Mouse (Mus musculus) lung, embryonic 14.5 days (tissue): ENCODE results near the gene Fam122a. TPM values are rescaled to one million over a fixed set of nuclear protein-coding genes. Genes with fewer than 3 reads are reported as not detected.

Source experiments
- ATAC-seq: fragments of 200-750 bp; cut with Nextera tagmentation; 2 replicates; pipeline ENCODE4 v1.8.0; 2017; ENCODE audit warnings: mild to moderate bottlenecking, moderate TSS enrichment, moderate library complexity; ENCODE audit not compliant: insufficient read depth
- DNase-seq: peaks from one replicate; pipeline ENCODE4 v3.0.0-alpha.2; 2015
- H3K27ac ChIP-seq: fragments of 300-500 bp; sonication (generic); 2 replicates; pipeline ENCODE4 v1.5.1; 2014; ENCODE audit warnings: low read depth, mild to moderate bottlenecking, moderate library complexity
- H3K27me3 ChIP-seq: fragments of 300-500 bp; sonication (generic); 2 replicates; pipeline ENCODE4 v1.6.1; 2014; ENCODE audit warnings: low read length, control low read depth; ENCODE audit not compliant: insufficient read depth
- H3K36me3 ChIP-seq: fragments of 300-500 bp; sonication (generic); 2 replicates; pipeline ENCODE4 v1.6.1; 2014; ENCODE audit warnings: control low read depth; ENCODE audit not compliant: insufficient read depth
- H3K4me1 ChIP-seq: fragments of 300-500 bp; sonication (generic); 2 replicates; pipeline ENCODE4 v1.6.1; 2014; ENCODE audit warnings: antibody characterized with exemption, control low read depth; ENCODE audit not compliant: insufficient read depth
- H3K4me2 ChIP-seq: fragments of 300-500 bp; sonication (generic); 2 replicates; pipeline ENCODE4 v1.6.1; 2014; ENCODE audit warnings: mild to moderate bottlenecking
- H3K4me3 ChIP-seq: fragments of 300-500 bp; sonication (generic); 2 replicates; pipeline ENCODE4 v1.5.1; 2014; ENCODE audit warnings: low read depth, low read length
- H3K9ac ChIP-seq: fragments of 300-500 bp; sonication (generic); 2 replicates; pipeline ENCODE4 v1.6.1; 2014
- H3K9me3 ChIP-seq: fragments of 300-500 bp; sonication (generic); 2 replicates; pipeline ENCODE4 v1.6.1; 2016; ENCODE audit warnings: low read depth, low read length, control low read depth
- CTCF ChIP-seq: IDR thresholded peaks from 2 replicates; pipeline ENCODE4 v1.5.1; 2016; ENCODE audit warnings: antibody characterized with exemption, low read depth
- WGBS: fragments of 180-500 bp; shearing (Covaris S2); extraction: QIAGEN DNeasy Blood & Tissue Kit; methylation state at CpG from one replicate; pipeline ENCODE4 v1.1.7; 2014; 5-methylcytosine and 5-hydroxymethylcytosine counted together
- polyA plus RNA-seq: library from polyadenylated mRNA; unstranded; fragments of >200 nt; fragmentation: Nextera tagmentation; extraction: Ambion mirVana; gene quantifications from 2 replicates; pipeline ENCODE4 v1.2.1, GENCODE M21; 2014

Gene Fam122a
- polyA plus RNA-seq, 1 experiment from 2014 or later, result 48.3 TPM

GRCm38 (mm10) chr19:24453379-24453778 lies 23.8 kb downstream of the Fam122a start:
- DNase-seq, result no peak
- Histone ChIP-seq H3K27me3 (no peaks in the 10 kb centered on the region), H3K4me3 (no peak overlapping the region), H3K4me2 (no peak overlapping the region), H3K9me3 (no peaks in the 10 kb centered on the region), H3K9ac (no peak overlapping the region), H3K36me3 (no peaks in the 10 kb centered on the region), H3K27ac (no peak overlapping the region), H3K4me1 (no peaks in the 10 kb centered on the region)
- ATAC-seq, result no peak
- WGBS, result 65% methylated on average over 13 of the region's 13 CpGs
- no peak for TF ChIP-seq CTCF

- Histone ChIP-seq H3K9me3 (no peaks in the 10 kb centered on the region), H3K36me3 (no peaks in the 10 kb centered on the region), H3K4me3 (no peak overlapping the region), H3K4me2 (no peak overlapping the region), H3K4me1 (no peaks in the 10 kb centered on the region), H3K27ac (0 out of 2 replicates have a peak overlapping the region, but pooled peaks have one; percentile 15), H3K9ac (no peak overlapping the region), H3K27me3 (no peaks in the 10 kb centered on the region)
- WGBS, result 20% methylated on average over 3 of the region's 3 CpGs
- DNase-seq (peak; percentile 7), ATAC-seq (0 out of 2 replicates have a peak, but pooled peaks have one; percentile 24)
- TF ChIP-seq CTCF, result no peak
Observed at GRCm38 (mm10) chr19:24452441-24452898, 24.7 kb downstream of the Fam122a start.

GRCm38 (mm10) chr19:24451626-24452025 lies 25.5 kb downstream of the Fam122a start:
- Histone ChIP-seq H3K4me1 (no peaks in the 10 kb centered on the region), H3K27ac (no peak overlapping the region), H3K36me3 (no peaks in the 10 kb centered on the region), H3K9ac (no peak overlapping the region), H3K4me3 (no peak overlapping the region), H3K4me2 (no peak overlapping the region), H3K27me3 (no peaks in the 10 kb centered on the region), H3K9me3 (no peaks in the 10 kb centered on the region)
- TF ChIP-seq CTCF, result no peak
- 78% methylated on average over 3 of the region's 3 CpGs for WGBS
- DNase-seq, result no peak
- no peak for ATAC-seq

DNA sequence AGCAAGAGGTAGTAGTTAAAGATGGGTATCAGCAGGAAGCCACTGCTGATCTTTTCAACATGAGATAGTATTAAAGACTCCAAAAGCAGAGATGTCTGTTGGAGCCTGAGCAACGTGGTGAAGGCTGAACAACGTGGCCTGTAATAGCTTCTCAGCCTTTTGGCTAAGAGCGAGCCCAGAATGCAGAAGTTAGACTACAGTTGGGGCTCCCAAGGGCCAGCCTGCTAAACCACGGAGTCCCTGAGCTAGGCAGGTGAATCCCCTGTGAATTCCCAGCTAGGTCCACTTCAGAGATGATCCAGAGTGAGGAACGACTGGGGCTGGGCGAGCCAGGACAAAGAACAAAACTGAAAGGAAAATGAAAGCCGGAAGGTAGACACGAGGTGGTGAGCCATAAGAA lies 26.4 kb downstream of the Fam122a start:
- Histone ChIP-seq H3K27me3 (no peaks in the 10 kb centered on the region), H3K4me1 (no peaks in the 10 kb centered on the region), H3K27ac (no peak overlapping the region), H3K9ac (no peak overlapping the region), H3K9me3 (no peaks in the 10 kb centered on the region), H3K4me3 (no peak overlapping the region), H3K36me3 (no peaks in the 10 kb centered on the region), H3K4me2 (no peak overlapping the region)
- 88% methylated on average over 8 of the region's 8 CpGs for WGBS
- DNase-seq (no peak), ATAC-seq (no peak)
- no peak for TF ChIP-seq CTCF

GRCm38 (mm10) chr19:24444322-24444721 lies 32.8 kb downstream of the Fam122a start:
- no peak for TF ChIP-seq CTCF
- H3K36me3 ChIP-seq, result no peaks in the 10 kb centered on the region
- ATAC-seq, result no peak

GRCm38 (mm10) chr19:24439715-24440114 lies 37.4 kb downstream of the Fam122a start:
- ATAC-seq, result no peak
- H3K9ac ChIP-seq, result no peak overlapping the region
- 73% methylated on average over 4 of the region's 4 CpGs for WGBS
- H3K27me3 ChIP-seq, result no peaks in the 10 kb centered on the region
- no peak overlapping the region for H3K4me2 ChIP-seq
- no peak for DNase-seq
- no peaks in the 10 kb centered on the region for H3K4me1 ChIP-seq
- H3K36me3 ChIP-seq, result no peaks in the 10 kb centered on the region
- H3K27ac ChIP-seq, result no peak overlapping the region
- H3K4me3 ChIP-seq, result no peak overlapping the region
- H3K9me3 ChIP-seq, result no peaks in the 10 kb centered on the region
- no peak for TF ChIP-seq CTCF

More at GRCm38 (mm10) chr19:24444322-24444721, 32.8 kb downstream of the Fam122a start:
- WGBS, result 75% methylated on average over 3 of the region's 3 CpGs
- Histone ChIP-seq H3K9me3 (no peaks in the 10 kb centered on the region), H3K4me1 (no peaks in the 10 kb centered on the region), H3K4me2 (no peak overlapping the region), H3K27me3 (no peaks in the 10 kb centered on the region), H3K9ac (no peak overlapping the region), H3K27ac (no peak overlapping the region), H3K4me3 (no peak overlapping the region)
- DNase-seq, result no peak

DNA sequence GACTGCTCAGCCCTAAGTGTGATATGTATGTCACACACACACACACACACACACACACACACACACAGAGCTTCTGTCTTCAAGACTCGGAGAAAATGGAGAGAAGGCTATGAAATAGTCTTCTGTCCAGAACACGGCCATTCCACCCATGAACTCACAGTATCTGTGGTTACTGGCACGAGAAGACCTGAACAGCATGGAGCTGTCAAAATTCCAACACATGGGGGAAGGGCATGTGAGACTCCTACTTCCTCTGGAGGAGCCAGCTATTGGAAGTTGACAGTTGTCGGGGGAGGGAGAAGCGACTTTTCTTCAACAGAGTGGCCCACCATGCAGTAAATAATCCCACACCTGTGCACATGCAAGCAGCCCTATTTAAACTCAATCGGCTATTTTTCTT lies 42.9 kb downstream of the Fam122a start:
- H3K4me1 ChIP-seq, result no peaks in the 10 kb centered on the region
- DNase-seq (no peak), ATAC-seq (no peak)
- H3K27me3 ChIP-seq, result no peaks in the 10 kb centered on the region
- no peak overlapping the region for H3K27ac ChIP-seq
- H3K36me3 ChIP-seq, result no peaks in the 10 kb centered on the region
- H3K4me2 ChIP-seq, result no peak overlapping the region
- no peak for TF ChIP-seq CTCF
- H3K9ac ChIP-seq, result no peak overlapping the region
- WGBS, result 58% methylated on average over 6 of the region's 6 CpGs
- H3K9me3 ChIP-seq, result no peaks in the 10 kb centered on the region
- no peak overlapping the region for H3K4me3 ChIP-seq

DNA sequence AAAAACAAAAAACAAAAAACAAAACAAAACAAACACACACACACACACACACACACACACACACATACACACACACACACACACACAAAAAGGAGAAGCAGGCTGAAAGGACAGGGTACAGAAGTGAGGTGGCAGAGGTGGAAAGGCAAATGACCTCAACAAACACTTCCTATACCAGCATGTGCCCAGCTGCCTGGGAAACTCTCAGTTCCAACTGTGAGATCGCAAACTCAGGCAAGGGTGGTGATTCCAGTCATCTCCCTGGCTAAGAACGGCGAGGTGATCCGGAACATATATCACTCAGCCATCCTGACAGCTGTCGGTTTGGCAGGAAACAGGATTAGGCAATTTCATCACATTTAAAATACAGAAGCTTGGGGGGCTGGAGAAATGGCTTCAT lies 44.7 kb downstream of the Fam122a start:
- DNase-seq (no peak), ATAC-seq (no peak)
- no peak overlapping the region for H3K9ac ChIP-seq
- no peaks in the 10 kb centered on the region for H3K36me3 ChIP-seq
- no peak overlapping the region for H3K4me3 ChIP-seq
- H3K27me3 ChIP-seq, result no peaks in the 10 kb centered on the region
- H3K27ac ChIP-seq, result no peak overlapping the region
- no peak overlapping the region for H3K4me2 ChIP-seq
- no peak for TF ChIP-seq CTCF
- no peaks in the 10 kb centered on the region for H3K4me1 ChIP-seq
- WGBS, result 69% methylated on average over 5 of the region's 5 CpGs
- H3K9me3 ChIP-seq, result no peaks in the 10 kb centered on the region
